Mouse (Mus musculus): ENCODE results near the gene Trpm6. TPM values are rescaled to one million over a fixed set of nuclear protein-coding genes. Genes with fewer than 3 reads are reported as not detected.

The Trpm6 gene
- total RNA-seq (2022), result under 1 TPM; 0.34 to 0.46 (median 0.43) TPM

DNA sequence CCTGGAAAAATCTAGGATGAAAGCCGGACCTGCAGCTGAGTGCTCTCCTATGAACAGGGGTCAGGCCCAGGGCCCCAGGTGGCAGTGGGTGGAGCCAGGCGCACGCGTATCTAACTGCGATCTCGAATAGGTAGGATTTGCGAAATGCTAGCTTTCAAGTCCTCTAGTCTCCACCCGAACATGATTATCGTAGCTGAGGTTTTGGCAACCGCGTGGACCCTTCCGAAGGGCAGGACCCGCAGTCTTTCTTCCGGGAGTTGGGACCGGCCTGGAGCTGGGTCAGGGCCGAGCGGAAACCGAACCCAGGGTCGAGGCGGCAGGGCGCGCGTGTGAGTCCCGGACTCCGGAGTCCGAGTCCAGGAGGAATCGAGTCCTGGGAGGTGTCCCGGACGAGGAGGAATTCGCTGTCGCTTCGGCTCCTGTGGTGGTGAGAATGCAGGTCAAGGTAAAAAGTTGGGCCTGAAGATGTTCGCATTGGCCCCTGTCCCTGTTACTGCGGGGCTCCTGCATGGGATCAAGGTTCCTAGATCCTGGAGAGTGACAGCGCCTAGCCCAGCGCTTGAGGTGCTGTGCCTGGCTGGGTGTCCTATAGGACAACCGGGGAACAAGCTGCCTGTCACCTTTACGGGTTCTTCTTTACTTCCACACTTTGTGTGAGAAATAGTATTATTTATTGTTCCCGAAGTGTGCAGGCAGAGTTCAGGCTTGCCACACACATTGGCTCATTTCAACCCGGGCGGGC is at the start of gene Trpm6:
Gene Trpm6 (plus strand): TSS at position 386 of the 742 bp plus-strand sequence.
- DNase-seq (ENCODE audit: low spot score in 2 of 2), result no peak

DNA sequence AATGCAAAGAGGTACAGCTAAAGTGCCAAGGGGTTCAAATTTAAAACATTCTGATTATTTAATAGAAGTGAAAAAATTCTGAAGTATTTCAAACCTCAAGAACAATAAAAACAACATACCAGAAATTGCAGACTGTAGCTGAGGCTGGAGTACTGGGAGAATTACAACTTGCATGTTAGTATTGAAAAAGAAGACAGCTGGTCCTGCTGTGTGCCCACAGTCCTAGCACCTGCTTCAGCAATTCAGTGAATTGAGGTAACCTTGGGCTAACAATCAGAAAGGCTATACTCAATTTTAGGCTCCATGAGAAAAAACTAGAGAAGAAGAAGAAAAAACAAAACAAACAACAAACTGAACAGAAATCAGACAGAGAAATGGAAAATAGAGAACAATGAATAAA is 41.7 kb upstream of the Trpm6 start:
- no peak for DNase-seq (ENCODE audit: low spot score in 2 of 2)

DNA sequence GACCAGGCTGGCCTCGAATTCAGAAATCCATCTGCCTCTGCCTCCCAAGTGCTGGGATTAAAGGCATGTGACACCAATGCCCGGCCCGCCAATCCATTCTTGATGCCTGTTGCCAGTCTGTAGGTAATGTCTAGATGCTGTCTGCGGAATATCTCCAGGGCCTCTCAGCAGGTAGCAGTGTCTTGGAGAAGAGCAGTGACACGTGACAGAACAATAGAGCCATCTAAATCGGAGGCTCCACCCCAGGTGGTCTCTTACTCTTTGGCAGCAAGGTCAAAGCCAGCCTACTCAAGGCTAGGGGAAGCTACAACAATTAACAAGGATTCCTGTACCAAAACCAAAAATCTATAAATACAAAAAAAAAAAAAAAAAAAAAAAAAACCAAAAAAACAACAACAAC is 38.9 kb upstream of the Trpm6 start:
- no peak for DNase-seq (ENCODE audit: low spot score in 2 of 2)

DNA sequence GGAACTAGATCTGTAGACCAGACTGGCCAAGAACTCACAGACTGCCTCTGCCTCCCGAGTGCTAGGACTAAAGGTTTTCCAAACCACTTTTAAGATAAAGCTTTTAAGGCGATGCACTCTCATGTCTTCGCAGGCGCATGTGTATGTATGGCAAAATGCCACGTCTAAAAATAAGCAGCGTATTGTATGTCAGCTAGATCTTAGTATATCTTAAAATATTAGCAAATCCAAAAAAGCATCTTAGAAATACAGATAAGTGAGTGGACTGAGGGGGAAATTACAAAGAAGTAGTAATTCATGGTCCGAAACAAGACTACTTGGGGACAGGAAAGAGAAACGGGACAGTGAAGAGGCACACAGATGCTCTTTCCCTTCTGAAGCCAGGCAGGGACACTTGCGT is 38.2 kb upstream of the Trpm6 start:
- DNase-seq (ENCODE audit: low spot score in 2 of 2), result no peak

DNA sequence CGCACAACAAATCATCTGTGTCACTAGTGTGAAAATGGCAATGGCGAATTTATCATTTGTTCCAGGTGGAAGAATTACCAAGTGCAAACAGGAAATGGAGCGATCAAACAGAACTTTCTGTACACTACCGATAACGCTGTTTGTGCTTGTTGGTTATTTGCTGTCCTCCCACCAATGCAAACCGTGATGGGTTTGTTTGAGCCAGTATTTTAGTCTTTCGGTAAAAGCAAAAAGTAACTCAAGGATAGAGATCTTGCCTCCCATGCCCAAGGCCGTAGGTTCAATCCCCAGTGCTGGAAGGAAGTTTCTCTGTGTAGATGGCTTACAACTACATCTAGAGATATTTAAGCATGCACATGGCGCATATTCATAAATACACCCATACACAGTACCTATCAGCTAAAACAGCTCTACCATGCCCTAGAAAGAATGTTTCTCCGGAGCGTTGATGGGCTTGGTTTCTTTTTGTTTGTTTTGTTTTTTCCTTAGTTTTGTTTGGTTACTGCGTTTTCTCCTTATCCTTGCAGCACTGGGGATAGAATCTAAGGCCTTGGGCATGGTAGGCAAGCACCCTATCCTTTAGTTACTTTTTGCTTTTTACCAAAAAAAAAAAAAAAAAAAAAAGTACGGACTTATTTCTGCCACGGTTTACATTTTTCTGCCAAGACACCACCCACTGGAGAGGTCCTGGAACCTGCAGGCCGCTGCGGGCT is 37.5 kb upstream of the Trpm6 start:
- DNase-seq (ENCODE audit: low spot score in 2 of 2), result no peak

DNA sequence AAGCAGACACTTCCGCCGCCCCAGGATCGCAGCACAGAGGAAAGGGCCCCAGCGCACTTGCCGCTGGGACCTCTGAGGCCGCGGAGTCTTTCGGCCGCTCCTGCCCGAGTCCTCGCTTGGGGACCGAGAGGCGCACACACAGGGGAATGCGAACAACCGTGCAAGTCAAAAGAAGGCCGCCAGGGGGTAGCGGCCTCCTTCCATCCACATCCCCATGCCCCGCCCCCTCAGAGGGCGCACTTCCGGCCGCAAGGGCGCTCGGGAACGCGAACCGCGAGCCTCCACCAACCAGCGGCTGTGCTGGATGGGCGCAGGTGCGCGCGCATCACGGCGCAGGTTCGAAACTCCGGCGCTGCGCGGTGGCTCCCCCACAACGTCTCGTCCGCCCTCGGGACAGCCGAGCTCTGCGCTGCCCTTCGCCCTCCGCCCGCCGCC is 36.9 kb upstream of the Trpm6 start, which contains the start of gene D030056L22Rik:
Gene D030056L22Rik (plus strand): TSS at position 328 of the 435 bp plus-strand sequence.
- peak; percentile 93 to 95 for DNase-seq (ENCODE audit: low spot score in 2 of 2)

DNA sequence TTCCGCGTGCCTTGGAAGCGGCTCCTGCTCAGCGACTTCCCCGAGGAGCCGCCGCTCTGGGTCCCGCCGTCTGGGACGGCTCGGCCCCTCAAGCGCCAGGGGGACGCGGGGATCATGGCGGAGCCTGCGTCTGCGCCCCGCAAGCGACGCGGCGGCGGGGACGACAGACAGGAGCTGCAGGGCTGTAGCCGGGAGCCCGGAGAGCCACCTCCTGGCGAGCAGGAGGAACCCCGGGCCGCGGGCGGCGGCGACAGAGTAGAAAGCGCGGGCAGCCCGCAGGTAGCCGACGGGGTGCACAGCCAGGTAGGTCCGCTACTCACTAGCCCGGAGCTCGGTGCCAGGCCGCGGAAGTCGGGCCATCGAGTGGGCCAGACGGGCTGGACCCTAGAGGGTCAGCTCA is 36.4 kb upstream of the Trpm6 start:
- peak; percentile 32 to 41 for DNase-seq (ENCODE audit: low spot score in 2 of 2)

DNA sequence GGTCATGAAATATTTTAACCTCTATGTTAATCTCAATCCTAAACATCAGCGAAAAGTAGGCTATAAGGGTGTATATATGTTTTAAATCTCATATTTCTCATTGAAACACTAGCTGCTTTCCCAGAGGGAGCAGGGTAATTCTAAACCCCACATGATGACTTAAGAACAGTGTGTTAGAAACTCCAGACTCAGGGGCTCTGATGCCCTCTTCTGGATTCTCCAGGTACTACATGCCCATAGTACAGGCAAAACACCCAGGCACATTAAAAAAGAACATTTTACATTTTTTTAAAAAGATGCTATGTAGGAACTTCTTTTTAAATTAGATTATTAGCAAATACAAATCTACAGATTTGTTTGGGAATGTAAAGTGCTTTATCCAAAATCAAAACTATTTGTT is 33.4 kb upstream of the Trpm6 start:
- DNase-seq (ENCODE audit: low spot score in 2 of 2), result no peak

DNA sequence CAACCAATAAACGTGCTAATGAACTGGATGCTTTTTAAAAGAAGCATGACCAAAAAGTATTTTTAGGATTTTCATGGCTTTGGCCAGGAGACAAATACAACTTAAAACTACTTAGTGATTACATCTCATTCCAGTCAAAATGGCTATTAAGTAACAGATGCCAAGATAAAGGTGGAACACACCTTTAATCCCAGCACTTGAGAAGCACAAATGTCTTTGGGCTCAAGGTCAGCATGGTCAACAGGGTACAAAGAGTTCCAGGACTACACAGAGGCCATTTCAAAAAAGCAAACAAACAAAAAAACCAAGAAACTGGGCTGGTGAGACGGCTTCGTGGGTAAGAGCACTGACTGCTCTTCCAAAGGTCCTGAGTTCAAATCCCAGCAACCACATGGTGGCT is 29.4 kb upstream of the Trpm6 start:
- no peak for DNase-seq (ENCODE audit: low spot score in 2 of 2)

DNA sequence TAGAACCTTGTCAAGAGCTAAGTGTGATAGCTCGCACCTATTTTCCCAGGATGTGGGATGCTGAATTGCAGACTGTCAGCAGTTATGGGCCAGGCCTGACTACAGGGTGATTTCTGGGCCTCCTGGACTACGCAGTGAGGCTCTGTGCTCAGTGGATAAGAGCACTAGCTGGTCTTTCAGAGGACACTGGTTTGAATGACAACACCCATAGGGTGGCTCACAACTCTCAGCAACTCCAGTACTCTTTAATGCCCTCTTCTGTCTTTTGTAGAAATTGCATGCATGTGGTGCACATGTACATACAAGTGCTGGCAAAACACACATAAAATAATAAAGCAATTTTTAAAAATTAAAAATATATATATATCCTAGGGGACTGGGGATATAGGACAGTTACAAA is 24.6 kb upstream of the Trpm6 start:
- DNase-seq (ENCODE audit: low spot score in 2 of 2), result no peak

DNA sequence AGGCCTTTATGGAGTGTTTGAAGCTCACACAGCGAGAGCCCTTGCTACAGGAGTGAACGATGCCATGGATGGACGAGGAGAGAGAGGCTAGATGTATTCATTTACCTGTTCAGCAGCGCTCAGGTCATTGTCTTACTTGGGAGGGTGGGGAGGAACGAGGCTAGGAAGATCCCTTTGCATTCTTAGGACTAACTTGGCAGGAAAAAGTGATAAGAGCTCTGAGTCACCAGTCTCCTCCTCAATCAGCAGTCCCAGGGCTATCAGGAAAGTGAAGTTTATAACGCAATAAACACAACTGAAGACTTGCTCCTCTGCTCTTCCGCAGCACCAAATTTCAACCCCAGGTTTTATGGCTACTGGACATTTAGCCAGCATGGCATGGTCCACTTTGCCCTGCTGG is 19.5 kb upstream of the Trpm6 start:
- DNase-seq (ENCODE audit: low spot score in 2 of 2), result no peak

DNA sequence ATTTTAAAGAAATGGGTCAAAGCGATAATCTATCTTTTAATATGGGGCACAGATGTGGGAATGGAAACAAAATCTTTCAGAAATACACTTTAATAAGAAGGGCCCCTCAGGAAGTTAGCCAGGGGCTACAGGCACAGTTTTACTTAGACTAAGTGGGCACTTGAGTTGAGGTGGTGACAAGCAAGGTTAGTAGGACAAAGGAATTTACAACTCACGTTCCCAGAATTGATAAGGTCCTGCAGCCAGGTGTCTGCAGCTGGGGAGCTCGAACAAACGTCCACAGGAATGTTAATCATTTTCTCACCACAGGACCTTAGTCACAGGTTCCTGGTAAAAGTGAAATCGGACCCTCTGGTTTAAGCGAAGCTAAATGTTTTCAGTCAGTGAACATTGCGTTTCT is 18.7 kb upstream of the Trpm6 start:
- DNase-seq (ENCODE audit: low spot score in 2 of 2), result no peak

DNA sequence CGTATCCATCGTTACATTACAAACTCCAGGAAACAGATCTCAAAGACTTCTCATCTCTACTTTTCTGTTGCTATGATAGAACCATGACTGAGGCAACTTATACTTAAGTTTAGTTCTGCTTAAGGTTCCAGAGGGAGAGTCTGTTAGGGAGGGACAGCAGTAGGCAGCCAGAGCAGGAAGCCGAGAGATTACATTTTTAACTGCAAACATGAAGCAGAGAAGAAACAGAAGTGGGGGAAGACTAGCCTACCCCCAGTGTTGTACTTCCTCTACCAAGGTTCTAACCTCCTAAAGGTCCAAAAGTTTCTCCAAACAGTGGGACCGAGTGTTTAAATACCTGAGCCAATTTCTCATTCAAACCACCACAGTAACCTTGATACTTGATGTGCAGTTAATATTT is 13.9 kb upstream of the Trpm6 start:
- DNase-seq (ENCODE audit: low spot score in 2 of 2), result no peak

DNA sequence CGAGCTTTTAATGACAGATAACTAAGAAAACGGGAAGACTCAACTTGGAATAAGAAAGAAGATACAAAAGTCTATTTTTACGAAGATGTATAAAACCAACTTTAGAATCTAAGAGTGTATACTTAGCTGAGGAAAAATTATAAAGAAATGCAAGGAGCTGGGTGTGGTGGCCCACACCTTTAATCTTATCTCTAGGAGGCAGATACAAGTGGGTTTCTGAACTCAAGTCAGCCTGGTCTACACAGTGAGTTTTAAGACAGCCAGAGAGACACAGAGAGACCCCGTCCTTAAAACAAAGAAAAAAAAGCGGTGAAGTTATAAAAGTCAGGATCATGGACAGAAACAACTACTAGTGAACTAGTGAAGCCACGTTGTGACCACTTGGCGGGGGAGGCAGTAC is 10.6 kb upstream of the Trpm6 start:
- DNase-seq (ENCODE audit: low spot score in 2 of 2), result no peak

DNA sequence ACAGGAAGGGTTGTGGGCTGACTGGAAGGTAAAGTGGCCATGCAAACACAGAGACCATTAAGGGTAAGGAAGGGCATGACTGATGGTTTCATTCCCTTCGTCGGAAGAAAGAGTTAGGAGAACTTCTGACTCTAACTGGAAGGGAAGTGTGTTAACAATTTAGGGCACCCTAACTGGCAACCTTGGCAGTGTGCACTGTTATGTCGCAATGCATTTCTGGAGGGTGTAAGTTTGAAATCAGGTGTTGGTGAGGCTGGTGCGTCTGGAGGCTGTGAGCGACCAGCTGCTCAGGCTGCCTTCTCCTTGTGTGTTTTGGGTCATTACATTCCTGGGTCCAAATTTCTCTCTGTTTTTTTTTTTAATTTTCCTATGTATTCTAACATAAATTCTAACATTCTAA is 5.8 kb upstream of the Trpm6 start:
- no peak for DNase-seq (ENCODE audit: low spot score in 2 of 2)

DNA sequence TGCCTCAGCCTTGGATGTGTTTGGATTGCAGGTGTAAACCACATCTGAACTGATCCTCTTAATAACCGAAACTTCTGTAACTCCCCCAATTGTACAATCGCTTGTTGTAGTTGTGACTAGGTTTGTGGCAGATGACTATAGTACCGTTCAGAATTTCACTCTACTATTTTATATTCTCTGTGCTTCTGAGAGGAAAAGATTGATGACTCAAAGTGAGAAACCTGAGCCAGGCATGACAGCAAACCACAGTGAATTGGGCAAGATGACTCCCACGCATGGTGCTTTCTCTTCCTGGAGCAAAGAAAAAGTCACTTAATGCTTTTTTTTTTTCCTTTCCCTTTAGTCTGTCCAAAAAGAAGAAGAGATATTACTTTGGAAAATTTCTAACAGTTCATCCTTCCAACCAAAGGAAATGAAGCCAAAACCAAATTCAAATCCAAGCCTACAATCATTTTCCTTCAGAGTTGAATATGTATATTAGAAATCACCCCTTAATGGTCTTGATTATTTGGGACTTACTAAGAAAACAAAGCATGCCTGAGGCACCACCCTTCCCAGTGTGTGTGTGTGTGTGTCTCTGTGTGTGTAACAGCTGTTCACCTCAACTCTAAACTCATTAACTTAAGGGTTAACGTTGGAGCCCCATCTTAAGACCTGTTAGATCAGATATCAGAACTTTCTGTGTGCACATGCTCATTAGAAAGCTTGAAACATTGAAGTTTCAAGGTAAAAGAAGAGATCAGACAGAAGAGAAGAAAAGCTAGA is 3.0 kb upstream of the Trpm6 start:
- DNase-seq (ENCODE audit: low spot score in 2 of 2), result no peak

DNA sequence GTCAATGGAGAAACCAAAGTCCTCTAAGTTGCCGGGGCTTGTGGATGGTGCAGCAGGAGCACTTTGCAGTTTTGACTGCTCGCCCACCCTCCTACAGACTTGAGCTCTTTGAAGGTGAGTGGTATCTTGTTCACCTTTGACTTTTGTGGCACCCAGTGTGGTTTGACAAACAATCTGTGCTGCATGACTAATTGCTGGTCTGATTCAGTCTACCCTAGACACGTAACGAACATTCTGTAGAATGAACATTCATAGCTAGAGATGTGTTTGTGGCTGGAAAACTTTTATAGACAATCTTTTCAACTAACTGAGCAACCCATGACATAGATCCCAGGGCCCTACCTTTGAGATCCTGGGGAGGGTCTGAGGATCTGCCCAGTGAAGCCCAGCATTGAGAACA is 2.4 kb upstream of the Trpm6 start:
- no peak for DNase-seq (ENCODE audit: low spot score in 2 of 2)

DNA sequence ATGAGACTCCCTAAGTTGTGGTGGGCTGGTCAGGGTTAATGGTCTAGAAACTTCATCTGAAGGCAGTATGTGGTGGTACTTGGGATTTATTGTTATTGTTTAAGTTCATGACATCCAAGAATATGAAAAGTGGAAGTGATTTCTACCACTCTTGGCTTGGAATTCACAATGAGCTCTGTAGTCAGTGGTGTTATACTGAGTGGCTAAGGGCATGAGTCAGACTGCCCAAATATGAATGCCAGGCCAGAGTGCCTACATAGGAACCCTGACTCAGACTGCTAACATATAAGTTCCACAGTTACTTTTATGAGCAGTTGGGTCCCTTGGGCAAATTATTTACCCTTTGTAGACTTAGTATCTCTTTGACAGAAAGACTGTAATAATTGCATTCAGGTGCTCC is 7.4 kb downstream of the Trpm6 start:
- no peak for DNase-seq (ENCODE audit: low spot score in 2 of 2)

DNA sequence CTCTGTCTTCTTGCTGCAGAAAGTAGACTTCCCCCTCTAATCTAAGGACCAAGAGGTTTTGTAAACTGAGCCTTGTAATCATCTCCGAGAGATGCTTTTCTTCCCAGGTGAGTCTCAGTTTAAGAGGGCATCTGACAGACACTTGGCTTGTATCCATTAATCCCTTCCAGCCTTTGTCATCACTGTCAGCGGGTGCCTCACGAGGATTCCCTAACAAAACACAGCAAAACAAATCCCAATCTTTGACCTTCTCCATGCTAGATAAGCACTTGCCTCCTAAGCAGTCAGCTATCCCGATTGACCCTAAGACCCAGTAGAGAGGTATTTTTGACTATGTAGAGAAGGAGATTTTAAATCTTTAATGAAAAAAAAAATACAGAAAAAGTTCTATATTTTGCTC is 7.9 kb downstream of the Trpm6 start:
- no peak for DNase-seq (ENCODE audit: low spot score in 2 of 2)

DNA sequence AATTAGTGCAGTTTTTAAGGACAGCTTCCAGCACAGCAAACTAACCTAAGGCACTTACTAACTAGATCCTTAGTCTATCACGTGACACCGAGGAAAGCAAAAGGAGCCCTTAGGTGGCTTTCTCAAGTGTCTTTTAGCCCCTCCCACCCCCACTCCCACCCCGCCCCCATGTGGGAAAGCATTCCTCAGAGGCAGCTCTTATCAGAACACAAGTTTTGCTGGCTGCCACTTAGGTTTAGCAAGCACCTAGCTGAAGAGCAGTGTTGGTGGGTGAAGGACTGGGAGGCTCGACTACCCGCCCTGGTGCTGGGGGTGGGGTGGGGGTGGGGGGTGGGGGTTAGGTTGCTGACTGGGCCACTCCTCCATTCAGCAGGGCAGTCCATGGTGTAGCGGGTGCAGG is 8.5 kb downstream of the Trpm6 start:
- no peak for DNase-seq (ENCODE audit: low spot score in 2 of 2)

DNA sequence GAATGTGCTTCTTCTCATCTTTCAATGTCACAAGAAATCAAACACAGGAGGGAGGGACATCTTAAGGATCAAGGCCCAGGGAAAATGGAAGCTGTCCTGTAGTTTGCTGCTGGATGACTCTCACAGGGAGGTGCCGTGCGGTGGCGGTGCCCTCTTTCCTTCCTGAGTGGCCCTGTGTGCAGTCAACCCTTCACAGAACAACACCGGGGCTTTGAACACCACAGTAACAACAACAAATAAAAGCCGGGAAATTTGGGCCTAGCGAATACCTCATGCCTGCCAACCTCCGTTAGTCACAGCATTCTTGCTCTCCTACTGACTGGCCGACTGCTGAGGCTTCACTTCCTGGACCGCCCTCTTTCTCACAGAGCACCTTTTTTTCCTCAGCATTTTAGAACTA is 9.1 kb downstream of the Trpm6 start:
- no peak for DNase-seq (ENCODE audit: low spot score in 2 of 2)

DNA sequence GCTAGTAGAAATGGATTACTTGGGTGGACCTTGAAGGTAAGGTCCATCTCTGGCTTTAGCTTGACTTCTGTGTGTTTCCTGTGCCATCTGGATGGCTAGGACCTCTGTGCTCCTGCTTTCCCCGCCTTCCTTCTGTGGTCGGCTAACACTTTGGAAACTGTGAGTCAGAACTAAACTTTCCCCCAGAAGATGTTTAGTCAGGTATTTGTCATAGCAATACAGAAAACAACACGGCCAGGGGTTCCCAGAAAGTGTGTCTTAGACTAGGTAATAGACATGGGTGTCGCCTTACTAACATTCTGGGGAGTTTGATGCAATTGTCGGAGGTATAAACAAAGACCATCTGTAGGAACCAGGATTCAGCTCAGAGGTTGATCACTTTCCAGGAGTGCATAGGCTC is 16.6 kb downstream of the Trpm6 start:
- DNase-seq (ENCODE audit: low spot score in 2 of 2), result no peak
